Mouse (Mus musculus) frontal cortex, postnatal 36 days (tissue): ENCODE measurements at regions not wholly inside any gene's neighbourhood (a gene's known extent, or its start where the extent isn't known, plus 50 kb on each side); places are given as distances from the start of the nearest gene placed in this dataset.
A peak's percentile ranks its signal among the peaks of the same experiment; 100 is the strongest.
"Not testable (repeated sequence)": the region's sequence is repeated elsewhere in the genome, so short reads cannot be mapped to it uniquely, and the experiment has no call there.

Source experiments
- DNase-seq, 2 experiments: peaks; one replicate each; pipeline ENCODE4 v3.0.0; 2022; ENCODE audit warnings: low spot score in 2 of 2

GRCm38 (mm10) chr12:107151089-107151488, 337.3 kb upstream of the 3110018I06Rik start:
- DNase-seq: no peak

- no peak for DNase-seq
Measured at GRCm38 (mm10) chr12:107154668-107155067, 333.8 kb upstream of the 3110018I06Rik start.

- no peak for DNase-seq
Measured at GRCm38 (mm10) chr12:107156791-107157428, 331.5 kb upstream of the 3110018I06Rik start.

- DNase-seq: no peak
Measured at GRCm38 (mm10) chr12:107159126-107159525, 329.3 kb upstream of the 3110018I06Rik start.

GRCm38 (mm10) chr12:107160137-107160536, 328.3 kb upstream of the 3110018I06Rik start:
- DNase-seq: no peak

- no peak for DNase-seq
Measured at GRCm38 (mm10) chr12:107160628-107161027, 327.8 kb upstream of the 3110018I06Rik start.

GRCm38 (mm10) chr12:107170926-107171325, 317.5 kb upstream of the 3110018I06Rik start:
- DNase-seq: no peak

- no peak for DNase-seq
Measured at GRCm38 (mm10) chr12:107171676-107172075, 316.8 kb upstream of the 3110018I06Rik start.

GRCm38 (mm10) chr12:107178676-107179075, 309.8 kb upstream of the 3110018I06Rik start:
- no peak for DNase-seq

- DNase-seq: no peak
Measured at GRCm38 (mm10) chr12:107180501-107180900, 307.9 kb upstream of the 3110018I06Rik start.

- no peak for DNase-seq
Measured at GRCm38 (mm10) chr12:107181291-107181690, 307.1 kb upstream of the 3110018I06Rik start.

- DNase-seq: no peak
Measured at GRCm38 (mm10) chr12:107182091-107182655, 306.3 kb upstream of the 3110018I06Rik start.

GRCm38 (mm10) chr12:107183283-107183682, 305.1 kb upstream of the 3110018I06Rik start:
- no peak for DNase-seq

GRCm38 (mm10) chr12:107184426-107184825, 304.0 kb upstream of the 3110018I06Rik start:
- DNase-seq: peak in 1 of 2 experiments; percentile 9

- DNase-seq: peak in 1 of 2 experiments; percentile 20
Measured at GRCm38 (mm10) chr12:107186361-107186760, 302.1 kb upstream of the 3110018I06Rik start.

- DNase-seq: peak in 1 of 2 experiments; percentile 11
Measured at GRCm38 (mm10) chr12:107188055-107188454, 300.4 kb upstream of the 3110018I06Rik start.

GRCm38 (mm10) chr12:107198389-107199018, 289.9 kb upstream of the 3110018I06Rik start:
- no peak for DNase-seq

GRCm38 (mm10) chr12:107200903-107201302, 287.5 kb upstream of the 3110018I06Rik start:
- no peak for DNase-seq

- not testable (repeated sequence) for DNase-seq
Measured at GRCm38 (mm10) chr12:107208826-107209225, 279.6 kb upstream of the 3110018I06Rik start.

- no peak for DNase-seq
Measured at GRCm38 (mm10) chr12:107212826-107213225, 275.6 kb upstream of the 3110018I06Rik start.

- no peak for DNase-seq
Measured at GRCm38 (mm10) chr12:107216119-107216518, 272.3 kb upstream of the 3110018I06Rik start.

GRCm38 (mm10) chr12:107221276-107221970, 267.0 kb upstream of the 3110018I06Rik start:
- DNase-seq: no peak
